Mouse (Mus musculus) splenic B cell, adult 2 months (primary cell): ENCODE measurements around the gene Tamm41.
A peak's percentile ranks its signal among the peaks of the same experiment; 100 is the strongest.

ENCODE experiments used
- DNase-seq: peaks from one replicate; pipeline ENCODE4 v3.0.0-alpha.2; 2011; ENCODE audit warnings: low read depth, low spot score
- H3K27me3 ChIP-seq: 2 replicates; pipeline ENCODE4 v1.6.1; 2012; ENCODE audit warnings: mild to moderate bottlenecking, low read length, moderate library complexity, mixed read lengths; ENCODE audit not compliant: control insufficient read depth, poor library complexity, insufficient read depth, severe bottlenecking
- H3K36me3 ChIP-seq: 2 replicates; pipeline ENCODE4 v1.6.1; 2012; ENCODE audit warnings: mild to moderate bottlenecking, low read length, moderate library complexity, mixed read lengths; ENCODE audit not compliant: control insufficient read depth, poor library complexity, insufficient read depth, severe bottlenecking

Gene Tamm41

DNA sequence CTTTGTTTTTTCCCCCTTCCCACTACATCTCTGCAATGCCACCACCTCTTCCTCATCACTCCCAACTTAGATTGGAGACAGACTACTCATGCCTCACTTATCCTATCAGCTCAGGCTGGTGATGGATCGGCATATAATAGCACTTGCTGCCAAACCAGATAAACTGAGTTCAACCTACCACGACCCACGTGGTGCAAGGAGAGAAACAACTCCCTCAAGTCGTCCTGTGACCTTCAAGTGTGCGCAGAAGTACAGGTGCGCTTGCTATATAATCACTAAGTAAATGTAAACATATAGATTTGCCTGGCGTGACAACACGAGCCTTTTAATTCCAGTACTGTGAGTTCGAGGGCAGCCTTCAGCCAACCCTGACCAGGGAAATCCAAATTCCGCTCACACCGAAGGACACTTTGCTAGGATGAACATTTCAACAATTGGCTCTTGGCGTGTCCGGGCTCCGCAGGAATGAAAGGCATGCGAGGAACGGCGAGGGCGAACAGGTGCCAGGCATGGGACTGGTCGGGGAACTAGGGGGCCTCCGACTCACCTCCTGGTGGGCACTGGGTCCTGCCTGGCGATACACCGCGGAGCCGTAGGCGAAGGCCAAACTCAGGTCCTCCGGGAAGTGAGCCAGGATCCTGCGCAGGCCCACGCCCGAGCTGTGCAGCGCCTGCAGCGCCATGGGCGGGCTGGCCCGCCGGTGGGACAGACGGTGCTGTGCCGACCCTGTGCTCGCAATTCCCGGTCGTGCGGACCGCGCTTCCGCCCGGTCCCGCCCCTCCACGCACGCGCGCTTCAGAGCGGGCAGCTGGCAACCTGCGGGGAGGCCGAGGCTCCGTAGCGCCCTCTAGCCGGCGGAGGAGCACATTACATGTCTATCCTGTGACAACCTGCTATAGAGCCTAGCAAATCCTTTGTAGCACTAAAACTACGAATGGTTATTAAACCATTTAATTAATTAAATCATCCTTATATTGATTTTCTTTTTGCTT is at the start of gene Tamm41:
Gene Tamm41 (minus strand): TSS at position 774 of the 992 bp plus-strand sequence.
- H3K36me3 ChIP-seq: peaks cover 3% of the 10 kb centered on the region; the same call in 1 of the 2 replicates
- DNase-seq: peak; percentile 92
- H3K27me3 ChIP-seq: no peaks in the 10 kb centered on the region

DNA sequence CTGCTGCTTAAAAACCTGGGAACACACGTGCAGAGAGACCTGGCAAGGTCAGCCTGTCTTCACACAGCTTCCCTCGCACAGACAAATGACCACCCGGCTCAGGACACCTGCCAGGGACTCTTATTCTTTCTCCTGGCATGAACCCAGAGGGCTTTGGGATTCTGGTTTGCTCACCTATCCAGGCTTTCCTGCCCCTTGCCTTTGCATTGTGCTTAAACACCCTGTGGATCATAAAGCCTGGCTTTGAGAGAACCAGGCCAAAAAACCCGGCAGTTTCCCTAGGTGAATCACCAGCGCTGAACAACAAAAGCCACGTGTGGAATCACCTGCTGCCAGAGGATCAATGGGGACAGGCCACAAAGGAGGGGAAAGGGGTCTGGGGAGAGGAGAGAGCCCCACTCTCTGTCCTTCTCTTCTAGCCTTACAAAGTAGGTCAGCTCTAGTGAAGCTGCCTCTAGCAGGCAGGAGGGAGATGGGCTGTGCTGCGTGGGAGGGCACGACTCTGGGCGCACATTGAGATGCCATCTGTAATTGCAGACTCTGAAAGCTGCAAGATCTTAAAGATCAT is 47.7 kb upstream of the Tamm41 start:
- DNase-seq: no peak
- Histone ChIP-seq H3K36me3 (no peaks in the 10 kb centered on the region), H3K27me3 (no peaks in the 10 kb centered on the region)

DNA sequence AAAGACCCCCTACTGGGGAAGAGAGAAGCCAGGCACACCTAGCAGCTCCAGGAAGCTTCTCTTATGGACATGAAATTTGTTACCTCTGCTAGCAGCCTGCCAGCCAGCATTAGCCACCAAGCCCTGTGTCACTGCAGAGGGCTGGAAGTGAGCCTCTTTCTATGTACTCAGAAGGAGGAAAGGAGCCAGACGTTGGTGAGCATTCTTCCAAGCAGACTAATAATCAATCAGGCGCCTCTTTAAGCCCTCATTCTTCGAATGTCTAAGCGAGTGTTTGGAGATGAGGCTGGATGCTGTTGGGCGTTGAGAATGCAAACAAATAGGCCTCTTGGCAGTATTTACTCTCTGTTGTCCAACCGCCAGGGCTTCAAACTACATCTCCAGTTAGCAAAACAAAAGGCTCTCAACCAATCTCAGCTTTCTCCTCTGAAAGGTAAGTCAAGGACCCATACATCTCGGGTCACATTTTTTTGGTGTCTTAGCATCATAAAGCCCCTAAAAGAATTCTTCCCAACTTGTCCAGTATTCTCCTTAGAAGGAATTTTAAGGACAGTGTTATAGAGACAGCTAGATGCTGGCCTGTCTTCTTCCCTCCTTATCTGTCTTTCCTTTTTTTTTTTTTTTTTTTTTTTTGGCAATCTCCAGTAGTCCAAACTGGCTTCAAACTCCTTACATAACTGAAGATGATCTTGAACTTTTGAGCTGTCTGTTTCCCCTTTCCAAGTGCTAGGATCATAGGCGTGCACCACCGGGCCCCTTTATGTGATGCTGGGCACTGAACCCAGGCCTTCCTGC is 39.3 kb upstream of the Tamm41 start:
- Histone ChIP-seq H3K36me3 (no peaks in the 10 kb centered on the region), H3K27me3 (no peaks in the 10 kb centered on the region)
- DNase-seq: no peak

DNA sequence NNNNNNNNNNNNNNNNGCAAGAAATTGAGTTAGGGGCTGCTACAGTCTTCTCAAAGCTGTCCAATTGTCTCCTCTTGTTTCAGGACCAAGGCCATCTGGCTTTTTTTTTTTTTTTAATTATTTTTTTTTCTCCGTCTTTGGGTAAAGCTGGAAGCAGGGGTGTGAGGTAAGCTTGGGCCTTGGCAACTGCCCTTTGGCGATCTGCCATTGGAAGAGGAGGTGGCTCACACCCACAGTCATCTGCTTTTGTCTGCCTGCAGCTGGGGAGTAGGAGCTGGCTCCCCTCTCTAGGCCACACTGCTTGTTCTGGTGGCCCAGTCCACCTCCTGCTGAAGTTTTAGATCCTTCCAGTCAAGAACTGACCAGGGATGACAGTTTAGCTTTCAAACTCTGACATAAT is 34.3 kb upstream of the Tamm41 start:
- Histone ChIP-seq H3K27me3 (no peaks in the 10 kb centered on the region), H3K36me3 (no peaks in the 10 kb centered on the region)
- no peak for DNase-seq

DNA sequence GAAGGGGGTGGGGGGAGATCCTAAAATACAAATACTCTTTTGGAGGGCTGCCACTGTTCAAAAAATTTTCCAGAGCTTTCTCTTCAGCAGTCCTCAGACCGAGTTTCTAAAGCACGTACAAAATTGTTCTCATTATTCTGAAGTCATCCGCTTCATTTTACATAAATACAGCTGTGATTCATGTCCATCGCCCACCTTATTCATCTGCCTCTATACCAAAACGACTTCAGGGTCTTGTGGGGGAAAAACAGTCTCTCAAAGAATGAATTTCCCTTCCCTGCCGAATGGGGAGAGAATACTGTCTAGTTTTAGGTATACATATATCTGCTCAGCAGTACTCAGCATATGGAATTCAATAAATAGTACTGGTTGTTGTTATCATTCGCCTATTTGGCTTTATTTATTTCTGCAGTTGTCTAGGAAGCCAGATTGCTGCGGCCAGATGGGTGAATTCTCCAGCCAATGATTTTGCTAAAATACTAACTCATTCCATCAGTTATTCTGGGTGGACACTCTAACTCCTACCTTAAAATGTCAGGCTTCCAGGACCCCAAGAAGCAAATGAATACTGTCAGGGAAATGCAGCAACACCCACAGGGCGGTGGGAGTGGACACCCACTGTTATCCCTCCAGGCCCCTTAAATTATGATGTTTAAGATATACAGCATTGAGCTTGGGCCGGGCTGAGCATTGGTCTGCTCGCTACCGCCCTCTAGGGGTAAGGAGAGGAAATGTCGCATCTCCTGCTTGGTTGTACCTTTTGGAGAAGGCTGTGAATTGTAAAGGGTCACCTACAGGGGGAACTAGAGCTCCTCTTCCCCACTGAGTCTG is 27.9 kb upstream of the Tamm41 start:
- H3K36me3 ChIP-seq: no peaks in the 10 kb centered on the region
- H3K27me3 ChIP-seq: no peaks in the 10 kb centered on the region
- DNase-seq: peak; percentile 59

DNA sequence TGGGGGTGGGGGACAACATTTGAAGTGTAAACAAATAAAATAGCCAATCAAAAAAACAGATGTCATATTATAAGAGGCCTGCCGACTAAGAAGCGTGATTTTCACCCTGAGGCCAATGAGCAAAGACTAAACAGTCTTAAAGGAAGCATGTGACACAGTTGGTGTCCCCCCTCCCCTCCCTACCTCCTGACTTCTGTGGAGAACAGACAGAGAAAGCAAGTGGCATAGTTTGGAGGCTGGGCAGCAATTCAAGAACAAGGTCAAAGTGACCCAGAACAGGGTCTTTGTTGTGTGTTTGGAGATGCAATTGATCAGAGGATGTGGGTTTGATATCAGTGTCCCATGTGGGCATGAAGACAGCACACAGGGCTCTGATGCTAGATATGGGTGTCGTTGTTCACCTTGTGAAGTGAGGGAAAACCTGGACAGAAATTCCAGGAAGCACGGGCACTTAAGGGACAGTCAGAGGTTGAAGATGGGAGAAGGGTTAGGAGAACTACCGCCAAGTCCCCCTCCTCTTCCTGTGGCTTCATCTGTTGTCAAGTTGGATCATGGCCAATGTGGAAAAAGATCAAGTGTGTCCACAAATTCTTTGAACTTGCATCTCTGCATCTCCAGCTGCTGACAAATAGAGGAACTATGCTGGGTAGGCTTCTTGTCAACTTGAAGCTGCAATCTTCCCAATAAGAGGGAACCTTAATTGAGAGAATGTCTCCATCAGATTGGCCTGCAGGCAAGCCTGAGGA is 25.1 kb upstream of the Tamm41 start:
- DNase-seq: no peak
- Histone ChIP-seq H3K27me3 (no peaks in the 10 kb centered on the region), H3K36me3 (no peaks in the 10 kb centered on the region)

DNA sequence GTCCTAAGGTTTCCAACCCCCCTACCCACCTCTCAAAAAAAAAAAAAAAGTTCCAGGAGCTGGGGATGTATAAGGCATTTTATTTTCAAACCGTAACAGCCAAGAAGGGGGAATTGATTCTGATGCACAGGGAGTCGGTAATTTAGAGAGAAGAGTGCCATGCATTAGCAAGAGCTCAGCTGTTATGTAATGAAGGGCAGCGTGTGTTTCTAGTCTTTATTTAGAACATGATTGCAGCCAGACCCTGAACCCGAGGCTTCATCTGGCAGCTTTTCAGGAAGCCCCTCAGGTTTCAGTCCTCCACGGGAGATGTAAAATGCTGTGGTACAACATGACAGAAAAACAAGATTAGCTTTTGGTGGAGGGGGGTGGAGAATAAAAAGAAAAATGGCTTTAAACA is 21.6 kb upstream of the Tamm41 start:
- Histone ChIP-seq H3K27me3 (no peaks in the 10 kb centered on the region), H3K36me3 (no peaks in the 10 kb centered on the region)
- DNase-seq: no peak

DNA sequence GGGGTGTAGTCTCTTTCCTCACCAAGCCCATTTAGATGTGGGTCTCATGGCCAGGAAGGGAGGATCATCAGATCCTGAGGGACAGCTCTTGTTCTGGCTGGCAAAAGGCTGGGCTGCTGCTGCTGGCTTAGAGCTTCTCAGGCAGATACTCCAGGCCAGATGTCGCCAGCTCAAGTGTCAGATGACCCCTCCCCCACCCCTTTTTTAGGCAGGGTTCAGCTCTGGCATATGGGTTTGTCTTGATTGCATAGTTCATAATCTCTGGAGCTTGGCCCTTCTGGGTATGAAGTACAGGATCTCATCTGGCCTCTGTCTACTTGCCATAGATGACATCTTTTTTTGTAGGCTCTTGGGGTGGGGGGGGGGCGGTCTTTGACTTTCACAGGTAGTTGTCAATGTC is 19.0 kb upstream of the Tamm41 start:
- Histone ChIP-seq H3K36me3 (no peaks in the 10 kb centered on the region), H3K27me3 (no peaks in the 10 kb centered on the region)
- DNase-seq: no peak

DNA sequence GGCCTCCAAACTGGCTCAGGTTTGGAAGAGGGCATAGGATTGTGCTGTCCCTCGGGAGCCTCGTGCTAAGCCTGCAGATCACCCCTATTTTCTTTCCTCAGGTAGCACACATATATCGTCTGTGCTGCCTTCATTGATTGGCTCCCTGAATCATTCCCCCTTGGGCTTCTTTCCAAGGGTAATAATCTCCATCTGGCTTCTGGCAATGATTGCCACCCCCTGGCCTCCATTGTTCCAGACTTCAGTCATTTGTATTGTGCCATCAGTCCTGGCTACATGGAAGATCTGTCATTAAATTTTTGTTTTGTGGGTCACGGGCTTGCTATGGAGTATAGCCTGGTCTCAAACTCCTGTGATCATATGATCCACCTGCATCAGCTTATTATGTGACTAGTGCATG is 17.8 kb upstream of the Tamm41 start:
- Histone ChIP-seq H3K27me3 (no peaks in the 10 kb centered on the region), H3K36me3 (no peaks in the 10 kb centered on the region)
- DNase-seq: no peak

DNA sequence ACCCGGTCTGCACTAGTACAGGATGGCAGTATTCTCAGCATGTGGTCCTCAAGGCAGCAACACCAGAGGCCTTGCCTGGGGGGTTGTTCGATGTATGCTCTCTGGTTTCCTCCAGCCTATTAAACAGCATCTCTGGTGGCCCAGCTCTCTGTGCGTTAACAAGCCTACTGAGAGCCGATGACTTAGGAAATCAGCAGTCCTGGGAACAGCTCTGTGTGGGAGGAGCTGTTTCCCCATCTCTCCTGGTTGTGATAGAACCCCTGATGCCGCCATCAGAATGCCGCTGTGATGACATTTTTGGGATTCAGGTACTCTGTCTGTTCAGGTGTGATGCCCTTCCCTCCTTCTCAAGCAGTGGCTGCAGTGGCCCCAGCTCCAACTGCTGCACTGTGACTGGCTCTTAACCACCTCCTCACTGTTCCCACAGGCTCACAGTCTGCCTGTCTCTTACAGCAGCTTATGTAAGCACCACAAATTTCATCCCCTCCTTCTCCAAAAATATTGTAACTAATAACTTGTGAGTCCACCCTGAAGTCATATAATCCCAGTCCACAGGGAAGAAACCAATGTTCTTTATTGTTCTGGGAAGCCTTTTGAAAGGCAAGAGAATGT is 14.0 kb upstream of the Tamm41 start:
- no peak for DNase-seq
- H3K27me3 ChIP-seq: no peaks in the 10 kb centered on the region
- no peaks in the 10 kb centered on the region for H3K36me3 ChIP-seq

DNA sequence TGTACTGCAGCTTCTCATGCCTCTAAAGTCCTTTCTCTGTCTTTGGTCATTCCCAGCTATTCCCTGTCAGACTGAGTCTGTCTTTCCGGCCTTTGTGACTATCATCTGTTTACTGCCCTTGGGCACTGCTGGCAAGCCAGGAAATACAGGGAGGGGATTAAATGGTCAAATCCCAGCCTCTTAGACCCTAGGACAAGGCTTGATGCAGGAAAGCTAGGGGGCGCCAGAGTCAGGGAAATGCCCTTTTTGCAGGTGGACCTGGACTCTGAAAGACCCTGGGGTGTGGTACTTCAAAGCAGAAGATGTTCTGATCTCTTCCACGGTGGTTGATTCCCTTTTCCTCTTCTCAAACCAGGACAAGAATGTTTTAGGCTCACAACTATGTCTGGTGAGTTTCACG is 11.3 kb upstream of the Tamm41 start:
- H3K27me3 ChIP-seq: no peaks in the 10 kb centered on the region
- no peak for DNase-seq
- H3K36me3 ChIP-seq: no peaks in the 10 kb centered on the region

DNA sequence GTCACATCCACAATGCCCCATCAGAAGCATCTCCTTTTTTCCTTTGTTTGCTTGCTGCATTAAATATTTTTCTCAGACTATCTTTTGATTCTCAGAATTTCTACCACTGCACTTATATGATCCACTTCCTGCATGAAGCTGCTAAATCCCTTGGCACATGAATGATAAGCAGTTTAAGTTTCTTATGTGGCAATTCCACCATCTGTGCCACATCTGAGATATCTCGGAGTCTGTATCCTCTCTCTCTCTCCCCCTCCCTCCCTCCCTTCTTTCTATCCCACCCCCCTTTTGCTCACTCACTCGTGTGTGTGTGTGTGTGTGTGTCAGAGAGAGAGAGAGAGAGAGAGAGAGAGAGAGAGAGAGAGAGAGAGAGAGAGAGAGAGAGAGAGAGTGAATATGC is 10.1 kb upstream of the Tamm41 start:
- no peaks in the 10 kb centered on the region for H3K36me3 ChIP-seq
- DNase-seq: no peak
- H3K27me3 ChIP-seq: no peaks in the 10 kb centered on the region

DNA sequence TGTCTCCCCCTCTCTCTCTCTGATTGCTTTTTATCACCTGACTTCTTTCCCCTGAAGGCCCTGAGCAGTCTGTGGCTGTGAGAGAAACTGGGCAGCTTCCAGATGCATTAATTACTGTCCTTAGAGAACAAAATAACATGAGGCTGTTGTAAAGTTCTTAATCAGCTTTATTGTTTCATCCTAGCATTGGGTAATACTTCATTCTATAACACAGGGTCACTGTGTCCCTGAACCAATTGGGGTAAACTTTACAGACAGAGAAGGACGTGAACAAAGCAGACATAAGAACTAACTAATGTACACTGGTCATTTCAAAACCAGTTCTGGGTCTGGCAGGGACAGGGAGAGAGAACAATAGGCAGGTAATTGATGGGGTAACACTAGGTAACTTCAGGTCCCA is 8.4 kb upstream of the Tamm41 start:
- Histone ChIP-seq H3K27me3 (no peaks in the 10 kb centered on the region), H3K36me3 (no peaks in the 10 kb centered on the region)
- no peak for DNase-seq
